Mouse (Mus musculus) c-Kit-positive CD71-negative TER-119-negative erythroid progenitor cells, embryonic 14.5 days (primary cell): ENCODE data around the gene Apc2.
"Not testable (repeated sequence)": the region's sequence is repeated elsewhere in the genome, so short reads cannot be mapped to it uniquely, and the experiment has no call there.

Source experiments
- DNase-seq: peaks from one replicate; pipeline ENCODE4 v3.0.0-alpha.2; 2013; ENCODE audit warnings: low read depth

Gene Apc2

DNA sequence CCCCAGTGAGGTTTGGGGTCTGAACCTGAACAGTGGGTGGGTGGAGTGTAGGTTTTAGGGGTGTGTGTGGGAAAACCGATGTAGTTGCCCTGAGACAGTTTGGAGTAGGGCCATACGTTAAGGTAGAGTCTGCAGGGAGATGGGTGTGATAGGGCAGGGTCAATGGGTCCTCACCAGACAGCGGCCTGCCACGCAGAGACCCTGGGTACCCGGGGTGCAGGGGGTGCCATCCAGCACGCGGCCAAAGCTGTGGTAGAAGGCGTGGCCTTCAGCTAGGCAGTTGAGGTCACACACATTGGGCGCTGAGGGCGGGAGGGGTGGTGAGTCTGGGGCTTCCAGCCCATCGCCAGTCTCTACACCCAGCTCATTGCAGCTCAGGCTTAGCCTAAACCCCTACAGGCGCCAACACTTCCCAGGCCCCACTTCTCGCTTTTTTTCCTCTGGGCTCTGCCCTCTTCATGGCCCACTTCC, 47.7 kb downstream of the Apc2 start:
- no peak for DNase-seq

- DNase-seq: no peak
Measured at GRCm38 (mm10) chr10:80344131-80344661, 48.4 kb downstream of the Apc2 start.

DNA sequence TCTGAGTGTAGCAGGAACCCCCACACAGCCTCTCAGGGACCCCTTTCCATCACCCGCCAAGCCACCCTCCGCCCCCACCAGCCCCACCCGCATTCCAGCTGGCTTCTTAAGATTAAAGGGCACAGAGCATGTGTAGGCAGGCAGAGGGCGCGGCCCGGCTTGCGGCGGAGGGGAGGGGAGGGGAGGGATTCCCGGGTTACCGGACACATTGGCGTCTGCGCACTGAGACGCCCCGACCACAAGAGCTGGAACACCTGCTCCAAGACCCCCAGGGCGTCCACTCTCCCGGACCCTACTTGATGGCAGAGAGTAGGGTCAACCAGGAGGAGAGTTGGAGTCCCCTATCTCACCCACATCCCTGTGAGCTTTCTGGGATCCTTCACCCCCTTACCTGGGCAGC, 49.3 kb downstream of the Apc2 start:
- DNase-seq: no peak

DNA sequence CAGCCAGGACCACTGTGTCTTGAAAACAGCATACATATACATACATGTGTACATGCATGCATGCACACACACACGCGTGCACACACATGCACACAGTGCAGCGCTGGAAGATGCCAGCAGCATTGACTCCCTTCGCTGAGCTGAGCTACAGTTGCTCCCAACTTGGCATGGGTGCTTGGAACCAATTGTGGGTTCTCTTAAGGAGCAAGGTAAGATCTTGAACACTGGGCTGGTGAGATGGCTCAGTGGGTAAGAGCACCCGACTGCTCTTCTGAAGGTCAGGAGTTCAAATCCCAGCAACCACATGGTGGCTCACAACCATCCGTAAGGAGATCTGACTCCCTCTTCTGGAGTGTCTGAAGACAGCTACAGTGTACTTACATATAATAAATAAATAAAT, 50.2 kb downstream of the Apc2 start:
- not testable (repeated sequence) for DNase-seq

GRCm38 (mm10) chr10:80347514-80347967, 51.8 kb downstream of the Apc2 start:
- no peak for DNase-seq

- peak; percentile 63 for DNase-seq
Measured at GRCm38 (mm10) chr10:80348244-80348781, 52.5 kb downstream of the Apc2 start, which contains the start of gene Adamtsl5. Gene Adamtsl5, minus strand, starts transcription at chr10:80348412.

GRCm38 (mm10) chr10:80348981-80349380, 53.2 kb downstream of the Apc2 start:
- DNase-seq: no peak

DNA sequence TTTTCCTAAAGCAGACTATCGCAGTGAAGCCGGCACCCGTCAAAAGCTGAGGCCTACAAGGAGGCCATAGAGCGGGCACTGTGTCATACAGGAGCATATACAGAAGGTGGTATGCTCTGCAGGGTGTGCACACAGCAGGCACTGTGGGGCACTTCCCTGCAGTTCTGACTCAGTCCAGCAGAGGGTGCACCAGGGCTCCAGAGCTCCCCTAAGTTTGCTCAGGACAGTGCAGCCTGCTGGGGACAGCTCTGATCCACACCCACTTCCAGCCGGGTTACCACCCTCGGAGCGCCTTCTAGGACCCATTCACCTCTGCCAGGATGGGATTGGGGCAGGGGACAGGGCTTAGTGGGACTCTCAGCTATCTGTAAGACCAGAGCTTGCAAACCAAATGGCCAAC, 54.5 kb downstream of the Apc2 start:
- peak; percentile 86 for DNase-seq

DNA sequence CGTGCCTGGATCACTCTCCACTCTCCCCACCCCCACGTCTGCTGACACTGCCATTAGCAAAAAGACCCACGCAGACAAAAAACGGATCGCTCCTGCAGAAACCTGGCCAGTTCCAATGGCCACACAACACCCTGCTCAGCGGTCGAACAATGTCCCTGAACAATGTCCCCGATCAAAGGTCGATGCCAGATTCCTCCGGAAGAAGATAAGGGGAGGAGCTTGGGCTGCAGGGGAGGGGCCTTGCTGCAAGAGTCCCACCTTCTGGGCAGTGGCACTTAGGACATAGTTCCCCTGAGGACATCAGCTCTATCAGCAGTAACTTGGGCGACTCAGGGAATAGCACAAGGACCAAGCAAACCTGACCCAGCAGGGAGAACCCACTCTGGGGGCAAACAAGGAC, 56.1 kb downstream of the Apc2 start:
- DNase-seq: no peak

GRCm38 (mm10) chr10:80352727-80353126, 57.0 kb downstream of the Apc2 start:
- no peak for DNase-seq

DNA sequence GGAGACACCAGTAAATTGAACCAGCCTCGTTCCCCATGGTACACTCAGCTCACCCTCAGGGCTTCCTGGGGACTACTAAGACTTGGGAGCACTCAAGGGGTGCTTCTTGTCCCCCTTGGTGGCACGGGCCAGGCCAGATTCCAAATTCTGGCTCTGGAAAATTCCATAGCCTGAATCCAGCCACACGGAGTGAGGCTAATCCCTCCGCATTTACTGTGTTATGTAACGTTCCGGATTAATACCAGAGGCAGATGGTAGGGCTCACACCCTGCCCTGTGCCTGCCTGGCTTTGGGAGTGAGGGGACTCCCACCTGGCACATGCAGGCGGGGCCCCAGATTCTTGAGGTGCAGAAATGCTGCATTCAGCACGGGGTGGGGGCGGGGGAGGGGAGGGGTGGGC, 59.7 kb downstream of the Apc2 start:
- no peak for DNase-seq

DNA sequence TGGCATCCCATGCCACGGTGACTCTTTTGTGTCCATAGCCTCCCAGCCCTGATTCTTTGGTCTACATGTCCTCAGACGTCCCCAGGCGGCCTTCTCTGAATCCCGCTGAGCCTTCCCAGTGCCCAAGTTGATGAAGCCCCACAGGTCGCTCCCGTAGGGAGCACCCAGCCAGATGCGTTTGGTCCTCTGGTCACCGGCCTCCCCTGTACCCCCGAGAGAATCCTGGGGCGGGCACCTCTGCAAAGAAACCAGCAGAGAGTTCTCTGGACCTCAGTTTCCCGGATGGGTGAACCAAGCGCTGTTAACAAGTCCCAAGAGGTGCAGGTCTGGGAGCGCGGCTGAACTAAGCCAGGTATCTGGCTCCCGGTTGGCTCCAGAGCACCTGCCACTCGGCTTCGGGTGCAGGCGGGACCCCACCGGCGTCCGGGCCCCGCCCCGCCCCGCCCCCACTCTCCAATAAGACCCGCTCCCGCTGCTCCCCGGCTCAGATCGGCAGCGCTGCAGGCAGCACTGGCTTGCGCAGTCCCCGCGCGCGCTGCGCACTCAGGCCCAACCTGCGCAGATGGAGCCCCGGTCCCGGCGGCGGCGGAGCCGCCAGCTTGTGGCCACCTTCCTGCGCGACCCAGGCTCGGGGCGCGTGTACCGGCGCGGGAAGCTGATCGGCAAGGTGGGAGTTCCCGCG, 60.4 kb downstream of the Apc2 start, which contains the start of gene Plk5:
Gene Plk5 (plus strand): TSS at position 459 of the 682 bp plus-strand sequence.
- DNase-seq: no peak

GRCm38 (mm10) chr10:80356737-80357136, 61.0 kb downstream of the Apc2 start:
- no peak for DNase-seq

DNA sequence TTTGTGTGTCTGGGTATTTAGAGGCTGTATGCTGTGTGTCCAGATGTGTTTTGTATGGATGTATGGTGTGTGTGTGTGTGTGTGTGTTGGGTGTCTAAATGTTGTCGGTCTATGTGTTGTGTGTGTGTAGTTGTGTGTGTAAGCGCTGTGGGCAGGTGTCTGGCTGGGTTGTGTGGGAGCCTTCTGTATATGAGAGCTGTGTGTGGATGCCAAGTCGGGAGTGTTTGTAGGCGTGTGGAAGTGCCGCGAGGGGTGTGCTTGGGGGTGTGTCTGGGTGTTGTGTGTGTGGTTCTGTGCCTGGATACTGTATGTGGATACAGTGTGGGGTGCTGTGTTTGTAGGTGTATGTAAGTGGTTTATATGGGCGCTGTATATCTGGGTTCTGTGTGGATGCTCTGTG, 61.6 kb downstream of the Apc2 start:
- DNase-seq: no peak

DNA sequence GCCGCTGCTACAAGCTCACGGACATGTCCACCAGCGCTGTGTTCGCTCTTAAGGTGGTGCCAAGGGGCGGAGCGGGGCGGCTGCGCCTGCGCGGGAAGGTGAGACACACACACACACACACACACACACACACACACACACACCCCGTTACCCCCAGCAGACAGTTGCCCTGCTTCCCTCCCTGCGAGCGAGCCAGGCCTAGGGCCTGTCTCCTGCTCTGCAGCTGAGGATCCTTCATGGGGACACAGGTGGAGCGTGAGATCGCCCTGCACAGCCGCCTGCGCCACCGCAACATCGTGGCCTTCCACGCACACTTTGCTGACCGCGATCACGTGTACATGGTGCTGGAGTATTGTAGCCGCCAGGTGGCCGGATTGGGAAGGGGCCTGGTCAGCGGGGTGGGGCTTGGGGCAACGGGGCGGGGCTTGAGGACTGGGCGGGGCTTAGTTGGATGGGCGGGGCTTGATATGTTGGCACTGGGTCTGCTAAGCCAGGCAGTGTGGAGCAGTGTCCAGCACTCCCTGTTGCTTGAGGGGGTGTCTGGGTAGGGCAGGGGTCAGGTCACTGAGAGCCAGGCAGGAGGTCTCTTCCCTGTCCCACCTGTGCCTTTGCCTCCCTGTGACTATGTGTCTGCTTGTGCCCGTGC, 62.3 kb downstream of the Apc2 start:
- DNase-seq: no peak

DNA sequence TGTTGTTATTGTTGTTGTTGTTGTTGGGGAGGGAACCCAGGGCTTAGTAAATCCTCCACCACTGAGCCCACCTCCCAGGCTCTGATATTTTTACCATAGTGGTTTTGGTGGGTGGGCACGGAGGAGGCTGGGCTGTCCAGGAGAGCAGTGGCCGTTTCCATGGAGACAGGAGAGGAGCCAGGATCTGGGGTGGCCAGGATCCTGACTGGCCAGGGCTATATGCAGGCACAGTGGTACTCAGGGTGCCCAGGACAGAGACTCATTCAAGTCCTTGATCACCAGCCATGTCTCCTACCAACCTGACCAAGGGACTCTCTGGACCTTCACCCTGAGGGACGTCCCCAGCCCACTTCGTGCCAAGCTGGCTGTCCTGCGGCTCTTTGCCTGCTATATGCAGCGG, 68.0 kb downstream of the Apc2 start:
- no peak for DNase-seq

GRCm38 (mm10) chr10:80365736-80366135, 70.0 kb downstream of the Apc2 start:
- DNase-seq: no peak
